Mouse (Mus musculus) Muller cell, postnatal 12 days (primary cell): ENCODE results near the gene Acvrl1.

Source experiments
- DNase-seq: peaks from one replicate; pipeline ENCODE4 v3.0.0-alpha.2; 2015; ENCODE audit errors: inconsistent ontology term

Acvrl1 gene

DNA sequence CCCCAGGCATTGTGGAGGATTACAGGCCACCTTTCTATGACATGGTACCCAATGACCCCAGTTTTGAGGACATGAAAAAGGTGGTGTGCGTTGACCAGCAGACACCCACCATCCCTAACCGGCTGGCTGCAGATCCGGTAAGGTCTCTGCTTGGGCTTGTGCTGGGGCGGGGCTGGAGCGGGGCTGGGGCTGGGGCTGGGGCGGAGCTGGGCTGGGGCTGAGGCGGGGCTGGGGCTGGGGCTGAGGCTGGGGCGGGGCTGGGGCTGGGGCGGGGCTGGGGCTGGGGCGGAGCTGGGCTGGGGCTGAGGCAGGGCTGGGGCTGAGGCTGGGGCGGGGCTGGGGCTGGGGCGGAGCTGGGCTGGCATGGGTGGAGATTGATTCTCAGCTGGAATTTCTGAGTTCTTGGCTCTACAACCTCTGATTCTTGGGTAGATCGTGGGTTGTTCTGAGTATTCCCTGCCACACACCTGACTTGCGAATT lies 12.8 kb downstream of the Acvrl1 start:
- peak; percentile 61 for DNase-seq

- DNase-seq = no peak
These were observed 14.3 kb downstream of the Acvrl1 start for GRCm38 (mm10) chr15:101142672-101143071.

GRCm38 (mm10) chr15:101143494-101143893 lies 15.2 kb downstream of the Acvrl1 start:
- DNase-seq = peak; percentile 76

DNA sequence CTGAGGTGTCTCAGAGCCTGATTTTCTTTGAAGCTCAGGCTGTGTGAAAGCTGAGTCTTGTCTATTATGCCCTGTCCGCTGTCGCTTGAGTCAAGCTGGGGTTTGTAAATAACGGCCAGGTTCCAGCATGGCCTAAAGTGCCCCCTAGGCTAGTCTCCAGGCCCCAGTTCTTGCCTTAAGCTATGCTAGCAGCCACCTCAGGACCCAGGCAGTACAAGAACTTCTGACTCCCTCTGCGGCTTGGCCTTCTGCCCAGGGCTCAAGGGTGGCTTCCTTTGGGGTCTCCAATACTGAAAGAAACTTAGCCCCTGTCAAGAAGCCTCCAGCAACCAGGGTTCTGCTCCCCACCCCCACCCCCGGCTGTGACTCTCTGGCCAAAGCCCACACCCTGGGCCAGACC lies 15.9 kb downstream of the Acvrl1 start:
- no peak for DNase-seq

DNA sequence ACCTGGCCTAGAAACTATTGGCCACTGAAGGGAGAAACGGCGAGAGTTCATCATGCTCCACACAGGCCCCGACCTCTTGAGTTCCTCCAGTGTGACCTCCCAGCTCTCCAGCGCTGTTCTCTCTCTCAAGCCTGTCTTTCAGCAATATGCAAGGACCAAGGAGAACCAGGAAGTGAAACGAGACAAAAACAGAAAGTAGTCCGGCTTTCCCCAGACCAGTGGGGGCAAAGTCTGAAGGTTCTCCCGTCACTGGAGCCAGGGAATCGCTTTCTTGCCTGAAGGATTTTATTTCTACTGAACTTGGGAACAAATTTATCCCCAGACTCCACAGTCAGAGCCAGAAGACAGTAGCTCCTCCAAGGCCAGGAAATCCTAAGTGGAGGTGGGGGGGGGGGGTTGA lies 16.5 kb downstream of the Acvrl1 start:
- DNase-seq = no peak

DNA sequence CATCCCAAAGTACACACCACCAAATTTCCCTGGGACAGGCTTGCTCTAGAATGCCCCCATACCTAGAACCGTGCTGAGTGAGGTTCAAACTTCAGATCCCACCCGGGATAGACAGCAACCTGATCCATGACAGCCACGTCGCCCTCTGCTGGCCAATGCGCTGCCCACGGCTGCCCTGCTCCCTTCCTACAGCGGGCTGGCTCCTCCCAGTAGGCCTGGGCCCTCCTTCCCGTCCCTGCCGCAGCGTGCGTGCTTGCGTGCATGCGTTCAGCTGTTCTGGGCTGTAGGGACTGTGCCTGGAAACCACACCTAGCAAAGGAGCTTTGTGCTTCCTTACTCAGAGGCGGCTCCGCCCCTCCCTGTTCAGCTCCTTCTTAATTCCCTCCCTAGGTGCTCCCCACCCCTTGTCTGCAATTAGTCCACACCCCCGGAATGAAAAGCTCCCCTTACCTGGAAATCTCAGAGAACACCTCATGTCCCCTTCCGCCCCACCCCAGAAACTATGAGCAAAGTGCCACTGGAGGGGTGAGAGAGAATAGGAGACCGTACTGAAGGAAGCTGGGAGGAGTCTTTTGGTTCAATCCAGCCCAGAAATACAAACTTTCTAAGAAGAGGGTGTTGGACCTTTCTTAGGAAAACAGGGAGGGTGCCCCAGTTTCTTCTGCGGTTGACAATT lies 17.2 kb downstream of the Acvrl1 start:
- DNase-seq = peak; percentile 81

- DNase-seq = no peak
These were observed 18.0 kb downstream of the Acvrl1 start for GRCm38 (mm10) chr15:101146100-101146965.

DNA sequence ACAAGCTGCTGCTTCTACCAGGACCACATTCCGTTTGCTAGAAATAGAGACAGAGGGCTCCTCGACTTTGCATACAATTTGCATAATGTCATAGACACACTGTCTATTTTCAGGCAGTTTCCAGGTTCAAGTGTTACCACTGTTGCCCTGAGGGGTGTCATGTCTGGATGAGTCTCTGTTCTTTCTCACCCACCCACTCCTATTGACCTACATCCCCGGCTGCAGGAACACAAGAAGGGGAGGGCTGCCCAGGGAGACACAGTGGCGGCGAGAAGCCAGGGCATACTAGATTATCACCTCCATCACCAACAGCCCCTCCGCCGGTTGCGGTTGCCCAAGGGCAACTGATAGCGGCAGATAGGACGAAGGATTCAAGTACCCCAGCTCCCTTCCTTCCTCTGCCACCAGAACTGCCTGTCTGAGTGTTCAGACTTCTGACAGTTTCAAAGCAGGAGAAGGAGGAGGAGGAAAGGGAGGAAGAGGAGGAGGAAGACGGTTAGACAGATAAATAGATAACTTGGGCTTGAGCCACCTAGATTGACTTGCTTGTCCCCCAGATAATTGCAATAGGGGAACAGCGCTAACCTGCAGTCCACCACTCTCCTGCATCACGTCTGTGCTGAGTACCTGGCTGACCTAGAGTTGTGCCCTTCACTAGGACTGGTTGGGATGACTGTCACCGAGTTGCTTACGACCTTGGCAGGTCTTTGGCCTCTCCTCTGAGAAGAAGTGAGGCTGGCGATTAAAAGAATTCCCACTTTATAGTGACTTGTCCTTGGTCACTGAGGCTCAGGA lies 19.0 kb downstream of the Acvrl1 start:
- DNase-seq = no peak

GRCm38 (mm10) chr15:101147910-101148273 lies 19.6 kb downstream of the Acvrl1 start:
- no peak for DNase-seq

GRCm38 (mm10) chr15:101148604-101149003 lies 20.3 kb downstream of the Acvrl1 start:
- no peak for DNase-seq

GRCm38 (mm10) chr15:101151409-101152261 lies 23.3 kb downstream of the Acvrl1 start:
- DNase-seq = no peak

DNA sequence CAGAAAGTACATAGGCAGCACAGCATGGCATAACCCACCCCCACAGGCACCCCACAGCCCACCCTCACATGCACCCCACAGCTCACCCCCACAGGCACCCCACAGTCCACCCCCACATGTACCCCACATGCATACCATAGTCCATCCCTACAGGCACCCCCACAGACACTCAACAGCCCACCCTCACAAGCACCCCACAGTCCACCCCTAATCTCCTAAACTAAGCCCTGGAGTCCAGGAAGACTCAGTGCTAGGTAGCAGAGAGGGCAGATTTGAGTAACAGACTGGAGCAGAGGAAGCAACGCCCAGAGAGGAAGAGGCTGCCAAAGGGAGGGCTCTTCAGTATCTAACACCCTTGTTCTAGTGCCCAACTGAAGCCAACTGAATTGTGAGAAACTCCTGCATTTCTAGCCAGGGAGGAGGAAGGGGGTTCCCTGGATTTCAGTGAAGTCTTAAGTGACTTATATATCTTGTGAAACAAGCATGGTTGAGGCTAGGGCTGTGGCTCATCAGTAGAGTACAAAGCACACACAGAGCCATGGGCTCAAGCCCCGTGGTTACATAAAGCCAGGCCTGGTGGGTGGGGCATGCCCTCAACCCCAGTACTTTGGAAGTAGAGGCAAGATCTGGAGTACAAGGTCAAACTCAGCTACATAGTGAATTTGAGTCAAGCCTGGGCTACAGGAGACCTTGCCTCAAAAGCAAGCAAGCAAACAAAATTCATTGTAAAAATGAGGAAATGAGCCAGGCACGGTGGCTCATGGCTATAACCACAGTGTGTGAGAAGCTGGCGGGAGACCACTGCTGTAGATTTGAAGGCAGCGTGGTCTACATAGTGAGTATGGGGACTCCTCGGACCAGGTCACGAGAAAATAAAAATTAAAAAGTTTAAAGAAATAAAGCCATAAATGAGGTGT lies 26.6 kb downstream of the Acvrl1 start:
- DNase-seq = no peak

- DNase-seq = no peak
These were observed 31.8 kb downstream of the Acvrl1 start for GRCm38 (mm10) chr15:101160128-101160527.

GRCm38 (mm10) chr15:101160591-101160990 lies 32.3 kb downstream of the Acvrl1 start:
- no peak for DNase-seq

- DNase-seq = no peak
These were observed 33.2 kb downstream of the Acvrl1 start for GRCm38 (mm10) chr15:101161534-101161933.

GRCm38 (mm10) chr15:101163056-101163458 lies 34.7 kb downstream of the Acvrl1 start:
- no peak for DNase-seq

DNA sequence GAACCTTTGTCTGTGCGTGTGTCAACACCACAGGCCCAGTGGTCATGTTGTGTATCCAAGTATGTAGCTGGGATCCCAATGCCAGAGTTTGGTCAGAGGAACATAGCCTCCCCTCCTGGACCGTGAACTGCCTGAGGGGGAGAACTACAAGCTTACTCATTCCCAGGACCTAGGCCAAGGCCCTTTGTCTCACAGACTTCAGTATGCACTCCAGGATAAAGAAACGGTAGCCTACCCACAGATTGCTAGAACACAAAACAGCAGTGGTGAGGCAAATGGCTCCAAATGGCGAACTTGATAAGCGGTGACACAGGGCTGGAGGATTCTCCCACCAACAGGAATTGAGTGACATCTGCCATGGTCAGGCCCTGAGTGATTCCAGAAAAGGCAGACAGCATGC lies 35.5 kb downstream of the Acvrl1 start:
- peak; percentile 91 for DNase-seq

DNA sequence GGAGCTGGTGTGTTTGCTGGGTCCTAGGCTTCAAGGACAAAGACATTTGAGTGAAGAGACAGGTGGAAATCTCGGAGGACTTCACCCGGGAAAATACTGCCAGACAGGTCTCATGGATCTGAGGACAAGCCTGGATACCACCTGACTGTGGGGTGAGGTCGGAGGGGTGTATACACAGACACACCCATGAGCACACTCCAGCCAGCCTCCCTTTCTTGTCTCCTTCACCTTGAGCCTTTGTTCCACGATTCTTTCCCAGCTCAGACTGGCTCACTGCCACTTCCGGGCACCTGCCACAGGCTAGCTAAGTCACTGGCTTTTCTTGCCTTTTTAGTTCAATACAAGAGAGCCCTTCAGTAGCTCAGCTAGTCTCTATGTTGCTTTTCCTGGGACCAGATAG lies 36.0 kb downstream of the Acvrl1 start:
- no peak for DNase-seq

DNA sequence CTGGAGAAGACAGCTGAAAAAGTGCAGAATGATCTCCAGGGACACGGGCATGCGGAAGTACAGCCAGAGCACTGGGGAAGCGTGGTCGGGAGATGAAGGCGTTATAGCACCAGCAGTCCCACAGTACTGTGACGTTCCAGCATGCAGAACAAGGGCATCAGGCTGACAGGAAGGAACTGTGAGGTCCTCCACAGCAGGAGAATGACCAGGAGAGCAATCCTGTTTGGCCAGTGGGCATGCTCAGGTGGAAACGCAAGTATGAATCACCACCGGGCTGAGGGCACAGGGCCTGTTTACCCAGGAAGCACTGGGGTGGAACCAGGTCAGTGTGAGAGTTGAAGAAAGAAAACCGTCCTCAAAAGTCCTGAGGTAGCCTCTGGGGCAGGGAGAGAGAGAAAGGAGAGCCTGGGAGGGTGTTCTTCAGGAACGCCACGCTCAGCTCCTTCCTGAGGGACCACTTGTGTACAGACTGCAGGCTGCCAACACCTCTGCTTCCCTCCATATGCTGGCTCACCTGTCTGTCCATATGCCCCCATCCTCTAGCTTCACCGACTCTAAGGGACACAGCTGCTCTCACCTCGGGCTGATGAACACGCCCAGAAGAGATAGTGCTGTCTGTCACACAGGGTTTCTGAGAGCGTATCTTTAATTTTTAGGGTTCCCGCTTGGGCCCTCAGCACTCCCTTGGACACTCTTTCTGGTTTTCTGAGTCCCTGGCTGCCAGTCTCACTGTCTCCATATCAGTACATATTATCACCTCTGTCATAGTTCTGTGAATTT lies 37.5 kb downstream of the Acvrl1 start:
- DNase-seq = no peak
